Mouse (Mus musculus): ENCODE measurements around the gene Hist1h4b.
"Not testable (repeated sequence)": the region's sequence is repeated elsewhere in the genome, so short reads cannot be mapped to it uniquely, and the experiment has no call there.

Hist1h4b gene

DNA sequence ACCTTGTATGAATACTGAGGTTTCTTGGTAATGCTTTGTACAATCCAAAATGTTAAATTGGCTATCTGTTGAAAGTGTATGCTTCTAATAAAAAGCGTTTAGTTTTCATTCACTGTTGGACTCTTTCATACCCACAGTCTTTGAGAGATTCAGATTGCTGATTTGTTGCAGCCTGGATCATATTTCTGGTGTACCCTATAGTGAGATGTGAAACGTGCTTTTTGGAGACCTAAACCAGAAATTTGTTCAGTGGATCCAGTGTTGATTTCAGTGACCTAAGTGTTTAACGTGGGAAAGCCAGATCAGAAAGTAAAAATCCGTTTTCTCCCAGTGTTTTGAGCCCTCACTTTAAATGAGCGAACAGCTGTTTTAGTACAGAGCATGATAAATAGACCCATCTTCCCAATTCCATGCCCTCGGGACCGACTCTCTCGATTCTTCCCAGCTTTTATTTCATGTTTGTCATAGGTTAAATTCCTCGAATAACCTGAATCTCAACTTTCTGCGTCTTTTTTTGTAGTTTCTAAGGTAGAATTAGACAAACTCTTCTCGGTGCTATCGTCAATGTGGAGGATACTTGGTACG is 16.5 kb upstream of the Hist1h4b start:
- no peak for DNase-seq (ENCODE audit: low read depth, low spot score)

DNA sequence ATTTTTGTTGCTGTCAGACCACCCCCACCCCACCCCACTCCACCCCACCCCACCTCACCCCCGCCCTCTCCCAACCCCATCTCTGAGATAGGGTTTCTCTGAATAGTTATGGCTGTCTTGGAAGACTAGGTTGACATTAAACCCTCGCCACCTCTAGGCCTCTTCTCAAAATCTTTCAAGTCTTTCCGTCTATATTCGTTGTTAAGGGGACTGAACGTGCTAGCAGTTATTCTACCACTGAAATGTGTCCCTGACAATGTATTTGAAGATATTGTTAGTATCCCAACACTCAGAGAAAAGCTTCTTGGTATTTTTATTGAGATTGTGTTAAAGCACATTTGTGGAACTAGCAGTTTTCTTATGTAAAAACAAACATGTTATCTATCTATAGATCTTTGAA is 15.9 kb upstream of the Hist1h4b start:
- no peak for DNase-seq (ENCODE audit: low read depth, low spot score)

DNA sequence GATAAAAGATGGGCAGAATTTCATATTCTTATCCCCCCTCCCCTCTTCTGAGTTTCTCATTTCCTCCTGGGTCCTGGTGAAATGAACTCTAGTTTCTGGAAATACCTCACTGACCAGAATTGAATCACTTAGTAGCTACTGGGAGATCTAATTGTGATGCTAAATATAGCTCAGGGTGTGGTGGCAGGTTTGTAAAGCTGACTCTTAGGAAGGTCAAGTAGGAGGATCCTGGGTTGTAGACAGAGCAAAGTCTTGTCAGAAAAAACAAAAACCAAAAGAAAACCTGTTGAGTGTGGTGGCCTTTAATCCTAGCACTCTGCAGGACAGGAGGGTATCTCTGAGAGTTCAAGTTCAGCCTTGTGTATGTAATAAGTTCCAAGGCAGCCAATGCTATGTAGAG is 14.8 kb upstream of the Hist1h4b start:
- DNase-seq (ENCODE audit: low read depth, low spot score), result no peak

DNA sequence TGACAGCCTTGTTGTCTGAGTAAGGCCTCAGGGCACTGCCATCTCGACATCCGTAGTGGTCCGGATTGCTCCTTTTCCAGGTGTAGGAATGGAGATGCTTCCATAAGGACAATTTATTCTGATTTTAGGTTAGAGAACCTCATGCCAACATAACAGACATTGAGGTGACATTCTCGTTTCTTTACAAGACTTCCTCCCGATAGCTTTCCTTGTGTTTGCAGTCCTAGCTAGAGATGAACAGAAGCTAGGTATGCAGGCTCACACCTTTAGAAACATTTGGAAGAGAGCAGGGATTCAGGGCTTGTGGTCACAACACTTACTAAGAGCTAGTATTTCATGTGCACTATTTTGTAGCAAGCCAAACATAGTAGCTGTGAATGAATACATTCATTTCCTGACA is 13.6 kb upstream of the Hist1h4b start:
- DNase-seq (ENCODE audit: low read depth, low spot score), result no peak

DNA sequence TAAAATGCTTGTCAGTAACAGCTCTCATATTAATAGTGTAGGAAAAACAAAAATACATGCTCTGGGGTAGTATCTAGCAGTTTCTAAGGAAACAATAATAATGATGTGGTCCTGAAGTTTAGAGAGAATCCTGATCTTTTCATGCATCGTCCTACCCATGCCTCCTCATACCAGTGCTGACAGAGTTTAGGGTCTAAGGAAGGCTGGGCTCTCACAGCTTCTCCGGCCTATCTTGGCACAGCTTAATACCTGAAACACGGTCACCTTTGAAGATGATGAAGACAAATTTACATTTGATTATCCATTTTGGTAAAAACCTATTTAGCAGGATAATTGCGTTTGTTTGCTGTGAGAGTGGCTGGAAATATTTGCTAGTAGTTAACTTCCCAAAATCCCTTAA is 12.8 kb upstream of the Hist1h4b start:
- DNase-seq (ENCODE audit: low read depth, low spot score), result no peak

DNA sequence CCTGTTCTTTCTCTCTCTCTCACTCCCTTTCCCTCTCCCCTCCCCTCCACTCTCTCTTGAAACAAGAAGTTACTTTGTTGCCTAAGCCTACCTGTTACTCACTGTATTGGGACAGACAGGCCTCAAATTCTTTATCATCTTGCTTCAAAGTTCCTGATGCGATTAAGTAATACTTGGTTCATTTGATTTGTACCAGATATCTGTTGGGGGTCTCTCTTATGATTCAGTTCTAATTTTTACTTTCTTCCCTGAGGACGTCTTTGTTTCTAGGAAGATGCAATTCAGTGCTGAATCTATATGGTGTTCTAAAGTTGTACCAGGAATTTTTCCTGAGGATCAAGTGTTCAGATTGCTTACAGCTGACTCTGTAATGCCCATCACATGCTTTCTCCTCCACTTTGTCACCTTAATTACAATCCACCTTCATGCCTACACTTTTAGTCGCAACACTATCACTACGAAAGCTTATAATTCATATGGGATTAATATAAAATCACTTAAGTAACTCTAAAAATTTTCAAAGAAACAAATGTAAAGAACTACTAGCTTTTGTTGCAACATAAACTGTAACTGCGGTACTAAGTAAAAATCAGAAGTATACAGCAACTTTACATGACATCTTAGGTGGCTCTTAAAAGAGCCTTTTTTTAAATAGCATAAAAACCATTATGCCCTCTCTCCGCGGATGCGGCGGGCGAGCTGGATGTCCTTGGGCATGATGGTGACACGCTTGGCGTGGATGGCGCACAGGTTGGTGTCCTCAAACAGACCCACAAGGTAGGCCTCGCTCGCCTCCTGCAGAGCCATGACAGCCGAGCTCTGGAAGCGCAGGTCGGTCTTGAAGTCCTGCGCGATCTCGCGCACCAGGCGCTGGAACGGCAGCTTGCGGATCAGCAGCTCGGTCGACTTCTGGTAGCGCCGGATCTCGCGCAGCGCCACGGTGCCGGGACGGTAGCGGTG is 12.1 kb upstream of the Hist1h4b start:
- no peak for DNase-seq (ENCODE audit: low read depth, low spot score)

DNA sequence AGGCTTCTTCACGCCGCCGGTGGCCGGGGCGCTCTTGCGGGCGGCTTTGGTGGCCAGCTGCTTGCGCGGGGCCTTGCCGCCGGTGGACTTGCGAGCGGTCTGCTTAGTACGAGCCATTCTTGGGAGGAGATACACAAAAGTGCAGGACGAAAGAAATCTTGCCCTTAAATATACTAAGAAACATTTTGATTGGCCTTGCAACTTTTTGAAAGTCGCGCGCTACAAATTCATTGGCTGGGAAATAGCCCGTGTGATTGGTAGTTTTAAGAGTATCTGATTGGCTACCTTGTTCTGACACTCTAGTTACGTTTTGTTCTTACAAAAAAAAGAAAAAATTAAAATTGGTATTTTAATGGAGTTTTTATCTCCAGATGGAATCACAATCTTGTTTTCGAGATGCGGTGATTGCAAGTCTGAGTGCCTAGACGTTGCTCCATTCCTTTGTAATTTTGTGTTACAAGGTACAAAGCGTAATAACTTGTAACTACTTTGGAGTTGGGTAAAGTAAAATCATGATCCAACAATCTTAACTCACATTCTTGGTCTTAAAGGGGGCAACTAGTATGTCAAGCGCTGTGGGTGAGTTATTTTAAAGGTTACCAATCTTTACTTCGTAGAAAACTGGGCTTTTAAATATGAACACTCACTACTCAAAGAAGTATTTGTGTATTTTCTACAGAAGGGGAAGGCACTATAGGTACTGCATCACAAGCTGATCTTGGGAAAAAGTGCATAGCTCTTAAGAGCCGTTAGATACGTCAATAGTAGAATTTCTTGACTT is 11.2 kb upstream of the Hist1h4b start, which contains the start of gene Hist1h3c:
Gene Hist1h3c (minus strand): TSS at position 222 of the 781 bp plus-strand sequence.
- no peak for DNase-seq (ENCODE audit: low read depth, low spot score)

DNA sequence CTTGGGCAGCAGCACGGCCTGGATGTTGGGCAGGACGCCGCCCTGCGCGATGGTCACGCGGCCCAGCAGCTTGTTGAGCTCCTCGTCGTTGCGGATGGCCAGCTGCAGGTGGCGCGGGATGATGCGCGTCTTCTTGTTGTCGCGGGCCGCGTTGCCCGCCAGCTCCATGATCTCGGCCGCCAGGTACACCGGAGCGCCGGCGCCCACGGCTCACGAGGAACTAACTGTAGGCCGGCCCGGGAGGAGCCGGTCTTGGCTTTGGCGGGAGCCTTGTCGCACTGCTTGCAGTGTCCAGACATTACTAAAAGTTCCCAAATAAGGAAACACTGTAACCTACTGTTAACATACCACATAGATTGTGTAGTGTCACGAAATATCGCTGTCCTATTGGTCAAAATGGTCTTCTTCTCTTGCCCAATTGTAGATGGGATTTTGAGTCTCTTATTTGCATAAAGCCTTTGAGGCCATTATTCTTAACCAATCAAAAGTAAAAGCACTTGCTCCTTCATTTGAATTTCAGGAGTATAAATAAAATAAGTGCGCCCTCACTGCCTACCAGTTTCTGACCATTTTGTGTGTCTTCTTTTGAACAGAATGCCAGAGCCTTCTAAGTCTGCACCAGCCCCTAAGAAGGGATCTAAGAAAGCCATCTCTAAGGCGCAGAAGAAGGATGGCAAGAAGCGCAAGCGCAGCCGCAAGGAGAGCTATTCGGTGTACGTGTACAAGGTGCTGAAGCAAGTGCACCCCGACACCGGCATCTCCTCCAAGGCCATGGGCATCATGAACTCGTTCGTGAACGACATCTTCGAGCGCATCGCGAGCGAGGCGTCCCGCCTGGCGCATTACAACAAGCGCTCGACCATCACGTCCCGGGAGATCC is 10.4 kb upstream of the Hist1h4b start, which contains the start of gene Hist1h2bb:
Gene Hist1h2bb (plus strand): TSS at position 534 of the 880 bp plus-strand sequence.
- DNase-seq (ENCODE audit: low read depth, low spot score), result peak; percentile 91

DNA sequence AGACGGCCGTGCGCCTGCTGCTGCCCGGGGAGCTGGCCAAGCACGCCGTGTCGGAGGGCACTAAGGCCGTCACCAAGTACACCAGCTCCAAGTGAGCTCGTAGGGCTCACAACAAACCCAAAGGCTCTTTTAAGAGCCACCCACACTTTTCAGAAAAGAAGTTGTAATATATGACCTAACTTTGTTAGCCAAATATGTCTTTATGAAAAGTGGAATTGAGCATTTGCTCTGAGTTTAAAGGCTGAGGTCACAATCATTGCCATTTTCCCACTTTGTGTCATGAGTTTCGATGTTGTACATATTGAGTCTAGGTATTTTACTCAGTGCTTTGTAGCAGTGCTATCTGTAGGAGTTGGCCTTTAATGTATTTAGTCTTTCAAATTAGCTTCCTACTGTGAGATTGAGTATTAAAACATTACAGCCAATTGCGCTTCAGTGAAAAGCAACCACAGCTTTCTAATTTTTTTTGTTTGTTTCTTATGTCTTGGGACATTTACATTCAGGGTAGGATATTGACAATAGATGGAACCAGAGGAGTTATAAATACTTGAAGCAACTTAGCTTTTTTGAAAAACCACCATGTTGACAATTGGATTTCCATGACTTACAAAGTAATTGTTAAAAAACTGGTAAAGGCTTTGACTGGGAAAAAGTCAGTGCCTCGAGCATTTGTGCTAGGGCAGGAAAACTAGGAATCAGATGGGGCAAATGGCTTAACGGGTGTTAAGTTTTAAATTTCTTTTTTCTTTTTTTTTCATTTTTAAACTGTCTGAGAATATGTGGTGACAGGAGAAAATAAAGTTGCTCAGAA is 9.5 kb upstream of the Hist1h4b start:
- no peak for DNase-seq (ENCODE audit: low read depth, low spot score)

DNA sequence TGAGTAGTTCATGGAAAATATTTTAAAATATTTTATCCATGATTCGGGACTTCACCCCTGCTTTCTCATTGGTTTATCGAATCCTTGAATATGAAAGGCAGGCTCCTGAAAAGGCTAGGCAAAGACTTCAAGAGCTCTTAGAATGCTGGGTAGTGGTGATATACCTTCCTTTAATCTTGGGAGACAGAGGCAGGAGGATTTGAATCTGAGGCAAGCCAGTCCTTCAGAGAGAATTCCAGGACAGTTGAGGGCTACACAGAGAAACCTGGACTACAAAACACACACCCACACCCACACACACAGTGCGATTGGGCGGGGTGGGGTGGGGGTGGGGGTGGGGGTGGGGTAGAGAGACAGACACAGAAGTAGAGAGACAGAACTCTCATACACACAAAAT is 8.9 kb upstream of the Hist1h4b start:
- no peak for DNase-seq (ENCODE audit: low read depth, low spot score)

DNA sequence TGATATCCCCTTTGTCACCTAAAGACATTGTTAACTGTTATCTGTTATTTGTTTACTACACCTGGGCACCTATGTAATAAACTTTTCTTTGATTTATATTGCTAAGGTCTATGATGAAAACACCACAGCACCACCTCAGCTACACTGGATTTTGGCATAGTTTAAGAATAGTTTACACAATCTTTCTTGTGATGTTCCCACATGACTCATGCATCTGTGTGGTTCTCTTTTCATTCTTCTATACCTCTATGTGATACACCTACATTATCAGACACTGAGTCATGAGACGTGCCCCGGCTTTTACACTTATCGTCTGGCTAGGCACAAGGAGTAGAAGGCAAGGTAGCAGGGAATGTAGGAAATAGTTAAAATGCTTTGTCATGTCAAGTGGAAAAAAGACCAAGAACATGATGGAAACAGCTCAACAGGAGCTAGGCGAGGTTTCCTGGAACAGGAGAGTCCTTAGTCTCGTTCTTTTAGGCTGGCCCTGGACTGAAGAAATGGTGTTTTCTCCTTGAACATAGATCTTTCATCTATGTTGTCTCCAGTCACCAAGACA is 7.2 kb upstream of the Hist1h4b start:
- no peak for DNase-seq (ENCODE audit: low read depth, low spot score)

DNA sequence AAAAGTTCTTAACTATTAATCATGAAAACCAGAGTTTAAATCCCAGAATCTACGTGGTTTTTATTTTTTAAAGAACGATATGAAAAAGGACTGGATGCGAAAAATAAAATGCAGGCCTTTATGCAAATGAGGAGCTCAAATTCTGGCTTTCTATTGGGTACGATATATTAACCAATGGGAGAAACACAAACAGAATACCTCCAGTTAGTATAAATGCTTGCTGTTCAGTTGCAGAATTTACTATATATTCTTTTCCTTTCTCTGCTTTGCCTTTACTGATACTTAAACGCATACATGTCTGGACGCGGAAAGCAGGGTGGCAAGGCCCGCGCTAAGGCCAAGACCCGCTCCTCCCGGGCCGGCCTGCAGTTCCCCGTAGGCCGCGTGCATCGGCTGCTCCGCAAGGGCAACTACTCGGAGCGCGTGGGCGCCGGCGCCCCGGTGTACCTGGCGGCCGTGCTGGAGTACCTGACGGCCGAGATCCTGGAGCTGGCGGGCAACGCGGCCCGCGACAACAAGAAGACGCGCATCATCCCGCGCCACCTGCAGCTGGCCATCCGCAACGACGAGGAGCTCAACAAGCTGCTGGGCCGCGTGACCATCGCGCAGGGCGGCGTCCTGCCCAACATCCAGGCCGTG is 5.9 kb upstream of the Hist1h4b start, which contains the start of gene Hist1h2ab:
Gene Hist1h2ab (plus strand): TSS at position 288 of the 639 bp plus-strand sequence.
- DNase-seq (ENCODE audit: low read depth, low spot score), result not testable (repeated sequence)

DNA sequence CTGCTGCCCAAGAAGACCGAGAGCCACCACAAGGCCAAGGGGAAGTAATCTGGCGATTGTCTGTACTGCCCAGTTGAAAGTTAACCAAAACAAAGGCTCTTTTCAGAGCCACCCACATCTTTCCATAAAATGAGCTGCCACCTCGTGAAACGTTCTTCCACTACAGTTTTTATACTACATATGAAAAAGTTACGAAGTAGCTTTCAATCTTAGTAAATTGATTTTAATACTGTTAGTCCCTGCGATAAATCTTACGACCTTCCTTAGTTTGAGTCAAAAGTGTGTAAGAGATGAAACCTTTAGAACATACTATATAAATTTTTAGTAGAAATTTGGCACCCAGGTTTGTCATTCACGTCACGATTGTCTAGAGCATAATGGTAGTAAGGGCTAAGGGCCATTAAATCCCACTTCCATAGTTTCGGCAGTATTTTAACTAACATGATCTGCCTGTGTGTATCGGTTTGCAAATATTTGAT is 5.3 kb upstream of the Hist1h4b start:
- no peak for DNase-seq (ENCODE audit: low read depth, low spot score)

DNA sequence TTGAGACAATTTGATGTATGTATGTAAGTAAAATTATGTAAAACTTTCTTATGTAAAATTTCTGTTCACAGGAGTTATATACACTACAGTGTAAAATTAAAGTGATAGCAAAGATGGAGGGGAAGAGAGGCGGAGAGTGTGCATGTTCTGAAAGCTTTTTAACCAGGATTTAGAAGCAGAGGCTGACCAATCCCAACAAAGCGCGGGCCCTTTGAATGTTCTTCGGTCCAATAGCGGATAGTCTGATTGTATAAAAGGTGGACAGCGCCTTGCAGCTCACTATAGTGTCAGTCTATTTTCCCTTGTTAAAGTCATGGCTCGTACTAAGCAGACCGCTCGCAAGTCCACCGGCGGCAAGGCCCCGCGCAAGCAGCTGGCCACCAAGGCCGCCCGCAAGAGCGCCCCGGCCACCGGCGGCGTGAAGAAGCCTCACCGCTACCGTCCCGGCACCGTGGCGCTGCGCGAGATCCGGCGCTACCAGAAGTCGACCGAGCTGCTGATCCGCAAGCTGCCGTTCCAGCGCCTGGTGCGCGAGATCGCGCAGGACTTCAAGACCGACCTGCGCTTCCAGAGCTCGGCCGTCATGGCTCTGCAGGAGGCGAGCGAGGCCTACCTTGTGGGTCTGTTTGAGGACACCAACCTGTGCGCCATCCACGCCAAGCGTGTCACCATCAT is 4.6 kb upstream of the Hist1h4b start, which contains the start of gene Hist1h3b:
Gene Hist1h3b (plus strand): TSS at position 201 of the 675 bp plus-strand sequence.
- DNase-seq (ENCODE audit: low read depth, low spot score), result not testable (repeated sequence)

DNA sequence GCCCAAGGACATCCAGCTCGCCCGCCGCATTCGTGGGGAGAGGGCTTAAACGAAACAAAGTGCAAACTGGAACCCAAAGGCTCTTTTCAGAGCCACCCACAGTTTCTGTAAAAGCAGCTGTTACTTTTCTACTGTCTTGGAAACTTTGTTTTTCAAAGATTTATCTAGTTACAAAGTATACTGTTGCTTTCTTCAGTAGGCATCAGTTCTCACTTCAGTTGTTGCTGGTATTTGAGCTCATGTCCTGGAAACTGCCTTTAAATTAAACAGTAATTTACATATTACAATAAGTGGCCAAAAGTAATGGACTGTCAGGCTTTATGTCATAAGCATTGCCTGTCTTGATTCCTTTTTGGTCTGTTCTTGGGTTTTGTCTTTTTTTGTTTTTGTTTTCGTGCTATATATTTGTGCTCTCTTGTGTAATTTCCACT is 4.1 kb upstream of the Hist1h4b start:
- DNase-seq (ENCODE audit: low read depth, low spot score), result no peak

DNA sequence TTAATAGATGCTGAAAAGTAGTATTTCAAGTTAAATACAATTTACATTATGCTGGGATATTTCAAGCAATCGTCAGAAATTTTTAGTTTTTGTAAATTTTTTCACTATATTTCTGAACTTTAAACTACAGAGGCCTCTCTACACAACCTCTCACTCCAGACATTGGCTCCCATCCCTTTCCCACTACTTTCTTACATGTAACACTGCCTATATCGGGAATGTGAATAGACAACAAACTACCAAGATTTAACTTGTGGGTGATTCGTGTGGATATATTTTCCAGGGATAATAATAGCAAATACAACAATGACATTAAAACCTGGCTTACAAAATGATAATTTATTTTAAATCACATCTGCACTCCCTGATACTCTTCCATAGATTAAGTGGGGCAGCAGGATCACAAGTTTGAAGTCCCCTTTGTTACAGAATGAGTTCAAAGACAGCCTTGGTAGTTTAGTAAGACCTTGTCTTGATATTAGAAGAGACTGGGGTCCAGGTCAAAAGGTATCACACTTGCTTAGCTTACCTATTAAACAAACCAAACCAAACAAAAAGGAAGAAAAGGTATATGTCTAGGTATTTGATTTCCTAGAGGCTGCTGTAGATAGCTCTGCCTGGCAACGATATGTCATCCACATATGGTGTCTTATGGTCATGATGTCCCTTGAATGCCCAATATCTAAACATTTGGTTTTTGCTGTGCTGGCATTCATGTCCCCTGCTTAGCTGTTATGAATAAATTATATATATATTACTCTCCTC is 3.3 kb upstream of the Hist1h4b start:
- no peak for DNase-seq (ENCODE audit: low read depth, low spot score)

DNA sequence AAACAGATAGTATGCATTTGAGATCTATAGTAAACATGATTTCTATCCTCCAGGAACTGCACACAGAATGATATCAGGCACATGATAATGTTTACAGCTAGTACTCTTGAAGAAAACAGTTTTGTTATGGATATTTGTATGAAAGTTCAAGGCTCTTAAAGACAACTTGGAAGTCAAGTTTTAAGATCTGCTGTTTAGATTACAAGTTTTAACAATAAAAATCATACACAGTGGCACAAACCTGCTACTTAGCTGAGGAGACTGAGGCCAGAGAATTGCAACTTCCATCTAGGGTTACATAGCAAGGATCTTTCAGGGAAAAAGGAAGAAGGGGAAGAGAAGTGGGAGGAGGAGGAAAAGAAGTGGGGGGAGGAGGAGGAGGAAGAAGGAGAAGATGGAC is 1.8 kb upstream of the Hist1h4b start:
- DNase-seq (ENCODE audit: low read depth, low spot score), result no peak
